10 mouse cellular contexts compared by ENCODE assay signal in the genomic region with DNA sequence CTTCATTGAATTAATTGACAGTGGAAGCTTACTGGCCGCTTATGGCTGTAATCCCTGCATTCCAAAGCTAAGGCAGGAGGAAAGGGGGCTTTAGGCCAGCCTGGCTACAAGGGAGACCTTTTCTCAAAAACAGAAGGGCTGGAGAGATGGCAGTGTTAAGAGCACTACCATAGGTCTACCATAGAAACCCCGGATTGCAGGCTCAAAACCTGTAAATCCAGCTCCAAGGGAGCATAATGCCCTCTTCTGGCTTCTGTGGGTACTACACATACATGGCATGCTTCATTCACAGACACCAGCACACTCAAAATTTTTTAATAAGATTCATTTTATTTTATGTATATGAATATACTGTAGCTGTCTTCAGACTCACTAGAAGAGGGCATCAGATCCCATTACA. TPM values are rescaled to one million over a fixed set of nuclear protein-coding genes. Genes with fewer than 3 reads are reported as not detected.
DNase-seq lines count a peak whose midpoint lies in the region; ATAC-seq lines count a peak whose summit lies in the region.
"Had no signal": no experiment of that assay in that cellular context is flagged by ENCODE, and none has a peak within 500 bp of the region (broad histone marks: within the 10 kb centered on the region; RNA-seq: fewer than 3 reads in every experiment).

No protein-coding gene starts in this region.

- H3K27ac ChIP-seq in kidney, embryonic 14.5 days (ENCODE audit: low read depth, low read length), result no peak overlapping the region
- H3K27ac ChIP-seq: macrophage had no signal

- H3K4me1 ChIP-seq in kidney, embryonic 14.5 days (ENCODE audit: control insufficient read depth, insufficient read depth, low read length), result peaks cover 18% of the 10 kb centered on the region

- H3K4me2 ChIP-seq in kidney, embryonic 14.5 days (replicated peaks; ENCODE audit: low read depth, low read length), result no peak overlapping the region

- H3K36me3 ChIP-seq in kidney, embryonic 14.5 days (ENCODE audit: control insufficient read depth, insufficient read depth, low read length), result peaks cover 42% of the 10 kb centered on the region

- DNase-seq in kidney, adult 18-20 months, result peak; percentile 69
- DNase-seq in ES-CJ7 (ENCODE audit: low read depth, low spot score), result peak; percentile 82
- DNase-seq in c-Kit-positive CD71-negative TER-119-negative erythroid progenitor cells, embryonic 14.5 days (ENCODE audit: low read depth), result peak; percentile 68
- DNase-seq in gastrocnemius, postnatal 10 days, result peak; percentile 52
- peak; percentile 82 to 84 for DNase-seq in left cerebral cortex, postnatal 14 days (ENCODE audit: low spot score in 2 of 2)
- peak; percentile 91 for DNase-seq in naive thymus-derived CD4-positive, alpha-beta T cell, adult 2 months (ENCODE audit: low read depth)
- peak; percentile 74 for DNase-seq in thymus, postnatal 4 days

- H3K4me3 ChIP-seq in kidney, embryonic 14.5 days (ENCODE audit: low read length), result no peak overlapping the region
- H3K4me3 ChIP-seq: erythroblast, embryonic 14.5 days had no signal

- no peaks in the 10 kb centered on the region for H3K9me3 ChIP-seq in kidney, embryonic 14.5 days (ENCODE audit: control insufficient read depth, low read length)

- intact Hi-C loops in left cerebral cortex, postnatal 14 days (cut with DNase I), result loop anchor here (2.0 kb wide), 1 partner anchor 73 kb away; no protein-coding TSS in a partner anchor

- WGBS in kidney, embryonic 14.5 days, result 38% methylated on average over 2 of the region's 2 CpGs

- no peak overlapping the region for H3K9ac ChIP-seq in kidney, embryonic 14.5 days (ENCODE audit: low read depth, low read length)

- no peaks in the 10 kb centered on the region for H3K27me3 ChIP-seq in kidney, embryonic 14.5 days (ENCODE audit: control insufficient read depth, insufficient read depth, low read length)

- ATAC-seq in kidney, embryonic 14.5 days (ENCODE audit: low FRiP score, low TSS enrichment), result no peak

RNA-seq across cellular contexts. Expression of gene Baz1b, which starts 4.6 kb away (rescaled TPM):
- 35.8 and 68.8 TPM in 2 replicates for polyA plus RNA-seq in kidney, embryonic 14.5 days (2014; fragmentation: Nextera tagmentation; extraction: Ambion mirVana)
- total RNA-seq in gastrocnemius, postnatal 10 days (2021), result 10 to 100 TPM; 29.0 to 39.2 TPM
- total RNA-seq in left cerebral cortex, postnatal 14 days (2021), result 10 to 100 TPM; 51.9 to 55.1 TPM

RNA-seq across cellular contexts. Expression of gene Bcl7b, which starts 23.5 kb away (rescaled TPM):
- polyA plus RNA-seq in kidney, embryonic 14.5 days (2014; fragmentation: Nextera tagmentation; extraction: Ambion mirVana), result 47.9 and 56.1 TPM in 2 replicates
- 10 to 100 TPM; 28.4 to 28.9 TPM for total RNA-seq in gastrocnemius, postnatal 10 days (2021)
- total RNA-seq in left cerebral cortex, postnatal 14 days (2021), result 10 to 100 TPM; 41.5 to 44.9 TPM

RNA-seq across cellular contexts. Expression of gene Tbl2, which starts 42.2 kb away (rescaled TPM):
- polyA plus RNA-seq in kidney, embryonic 14.5 days (2014; fragmentation: Nextera tagmentation; extraction: Ambion mirVana), result 11.9 and 24.5 TPM in 2 replicates
- total RNA-seq in gastrocnemius, postnatal 10 days (2021), result 10 to 100 TPM; 13.6 to 16.8 TPM
- total RNA-seq in left cerebral cortex, postnatal 14 days (2021), result 10 to 100 TPM; 28.1 to 28.2 TPM

RNA-seq across cellular contexts. Expression of gene Fzd9, which starts 59.4 kb away (rescaled TPM):
- 0.54 and 1.1 TPM in 2 replicates for polyA plus RNA-seq in kidney, embryonic 14.5 days (2014; fragmentation: Nextera tagmentation; extraction: Ambion mirVana)
- total RNA-seq in gastrocnemius, postnatal 10 days (2021), result 1 to 10 TPM; 9.2 to 9.8 TPM
- total RNA-seq in left cerebral cortex, postnatal 14 days (2021), result 1 to 10 TPM; 6.2 to 6.8 TPM
- polyA plus RNA-seq: macrophage had no signal
